Mouse (Mus musculus): Measurements from ENCODE around the gene Paqr5.

The Paqr5 gene

DNA sequence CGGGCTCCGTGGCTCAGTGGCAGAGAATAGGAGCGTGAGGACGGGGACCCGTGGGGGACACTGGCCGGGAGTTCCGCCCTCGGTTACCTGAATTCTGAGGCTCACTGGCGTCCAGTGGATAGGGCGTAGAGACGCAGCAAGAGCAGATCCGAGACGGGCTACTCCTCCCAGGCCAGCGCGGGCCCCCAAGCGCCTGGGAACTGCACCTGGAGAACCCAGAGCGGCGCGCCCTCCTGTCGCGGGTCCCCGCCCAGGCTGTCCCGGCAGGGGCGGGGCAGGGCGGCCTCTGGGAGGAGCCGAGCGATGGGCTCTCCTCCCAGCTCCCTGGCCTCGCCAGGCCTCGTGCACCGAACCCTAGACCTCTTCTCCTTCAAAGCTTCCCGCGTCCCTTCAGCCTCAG lies at the start of gene Paqr5:
TSS of gene Paqr5 (minus strand) at position 257 of the 400 bp plus-strand sequence.
- DNase-seq, result peak; percentile 85

DNA sequence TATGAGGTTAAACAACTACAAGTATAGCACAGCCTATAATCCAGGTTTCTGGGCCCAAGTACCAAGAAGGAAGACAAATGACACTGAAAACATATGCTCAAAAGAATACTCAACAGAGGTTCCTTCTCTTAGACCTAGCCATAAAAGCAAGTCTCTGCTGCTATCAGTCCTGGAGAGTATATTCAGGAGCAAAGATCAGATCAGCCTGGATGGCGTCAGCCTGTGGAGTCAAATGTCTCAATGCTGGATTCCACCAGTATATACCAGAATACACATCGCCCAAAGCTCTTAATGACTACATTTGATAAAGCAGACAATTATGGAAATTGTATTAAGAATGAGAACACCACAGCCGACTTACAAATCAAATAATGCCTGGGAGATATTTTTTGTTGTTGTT lies 35.6 kb upstream of the Paqr5 start:
- DNase-seq, result no peak

DNA sequence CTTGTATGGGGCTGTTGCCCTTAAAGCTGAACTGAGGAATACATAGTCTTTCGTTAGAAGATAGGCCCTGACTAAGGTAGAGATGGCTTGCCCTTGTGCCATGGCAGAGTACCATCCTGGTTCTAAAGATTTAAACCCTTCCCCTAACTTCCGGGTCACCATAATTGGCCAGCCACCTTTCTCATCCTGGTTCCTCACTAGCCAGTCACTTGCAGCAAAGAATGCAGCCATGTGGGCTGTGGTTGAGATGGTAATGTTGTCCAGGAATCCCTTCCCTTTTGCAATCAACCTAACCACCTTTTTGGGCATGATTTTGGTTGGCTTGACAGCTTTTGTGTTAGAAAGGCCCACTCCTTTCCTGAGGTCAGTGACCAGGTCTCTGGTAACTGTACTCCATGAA lies 33.8 kb upstream of the Paqr5 start:
- DNase-seq, result no peak

DNA sequence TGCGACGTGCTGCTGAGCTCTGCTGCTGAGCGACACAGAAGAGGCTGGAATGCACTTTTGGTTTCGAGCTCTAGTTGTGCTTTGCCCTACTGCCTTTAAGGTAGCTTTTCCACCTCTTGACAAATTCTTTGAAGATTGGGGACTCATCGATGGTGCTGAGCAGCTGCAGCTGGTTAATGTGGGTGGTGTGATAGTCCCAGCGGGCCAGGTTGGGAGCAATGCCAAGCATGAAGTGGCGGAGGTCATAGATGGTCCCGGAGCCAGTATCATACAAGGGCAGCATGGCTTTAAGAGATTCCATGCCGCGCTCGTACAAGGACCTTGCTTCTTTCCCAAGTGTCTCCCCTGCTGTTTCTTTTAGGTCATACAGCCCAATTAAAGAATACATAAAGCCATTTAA lies 33.3 kb upstream of the Paqr5 start:
- no peak for DNase-seq

DNA sequence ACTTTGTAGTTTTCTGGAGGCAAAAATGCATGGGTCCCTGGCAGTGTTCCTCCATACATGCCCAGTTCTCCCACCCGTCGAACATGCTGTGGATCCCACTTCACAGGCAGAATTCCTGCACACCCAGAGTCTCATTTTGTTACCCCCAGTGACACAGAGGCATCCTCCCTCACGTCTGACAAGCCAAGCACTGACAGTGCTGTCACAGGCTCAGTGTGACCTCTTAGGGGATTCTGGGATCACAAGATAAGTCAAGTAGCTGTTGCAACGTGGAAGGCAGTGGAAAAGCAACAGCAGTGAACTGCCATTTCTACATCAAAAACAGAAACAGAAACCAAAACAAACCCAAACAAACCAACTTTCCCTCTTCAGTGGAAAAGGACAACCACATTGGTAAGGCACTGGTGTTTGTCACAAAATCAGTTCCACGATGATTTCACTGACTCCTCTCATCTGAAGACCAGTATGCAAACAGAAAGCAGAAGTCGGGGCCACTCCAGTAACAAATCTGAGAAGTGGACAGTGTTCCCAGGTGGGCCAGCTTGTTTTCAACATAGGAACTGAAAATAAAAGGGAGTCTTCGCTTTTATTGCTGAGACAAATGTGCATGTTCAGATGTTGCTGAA lies 31.3 kb upstream of the Paqr5 start:
- no peak for DNase-seq

DNA sequence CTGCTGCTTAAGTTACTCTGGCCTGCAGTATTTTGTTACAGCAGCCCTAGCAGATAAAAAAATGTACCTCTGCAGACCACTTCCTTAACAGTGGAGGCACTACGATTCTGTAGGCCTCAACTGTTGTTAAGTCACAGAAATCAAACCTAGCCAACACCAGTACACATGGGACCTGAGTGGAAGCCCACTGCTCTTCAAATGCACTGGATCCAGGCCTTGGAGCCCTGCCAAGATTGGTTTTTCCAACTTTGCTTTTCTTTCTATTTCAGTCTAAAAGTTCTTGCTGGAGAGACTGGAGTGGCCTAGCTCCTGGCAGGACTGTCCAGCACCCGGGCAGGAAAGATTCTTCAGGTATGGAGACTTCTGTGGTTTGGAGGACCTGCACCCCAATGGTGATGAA lies 29.6 kb upstream of the Paqr5 start:
- DNase-seq, result no peak

DNA sequence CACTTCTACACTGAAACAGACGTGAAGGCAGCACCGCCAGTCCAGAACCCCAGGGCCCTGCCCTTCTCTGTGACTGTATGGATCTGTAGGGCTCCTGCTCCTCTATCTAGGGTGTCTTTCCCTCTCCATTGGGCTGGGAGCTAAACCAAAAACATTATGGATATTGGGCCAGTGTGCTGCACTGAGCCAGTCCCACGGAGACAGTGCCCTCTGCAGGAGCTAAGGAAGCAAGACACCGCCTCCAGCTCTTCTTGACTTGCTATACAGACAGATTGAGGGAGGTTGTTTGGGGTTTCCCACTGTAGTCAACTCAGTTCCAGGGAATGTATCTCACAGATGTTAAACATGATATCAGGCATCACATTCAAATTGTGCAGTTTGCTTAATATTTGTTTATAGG lies 24.1 kb upstream of the Paqr5 start:
- no peak for DNase-seq

DNA sequence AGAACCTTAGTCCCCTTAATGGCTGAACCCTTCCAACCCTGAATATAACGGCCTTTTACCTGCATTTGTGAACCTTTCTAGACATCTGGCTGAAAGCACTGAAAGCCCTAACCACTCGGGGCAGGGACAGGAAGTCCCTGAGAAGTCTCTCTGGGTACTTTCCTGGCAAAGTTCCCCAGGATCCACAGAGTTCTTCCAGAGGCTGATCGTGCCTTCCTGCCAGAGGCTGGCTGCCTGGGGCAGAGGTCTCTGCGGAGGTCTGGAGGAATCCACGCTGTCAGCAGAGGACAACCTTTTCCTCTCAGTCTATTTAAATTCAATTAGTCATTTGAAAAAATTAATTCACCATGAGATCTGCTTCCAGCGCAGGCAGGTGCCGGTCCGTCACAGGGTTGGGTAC lies 22.5 kb upstream of the Paqr5 start:
- peak; percentile 36 for DNase-seq

DNA sequence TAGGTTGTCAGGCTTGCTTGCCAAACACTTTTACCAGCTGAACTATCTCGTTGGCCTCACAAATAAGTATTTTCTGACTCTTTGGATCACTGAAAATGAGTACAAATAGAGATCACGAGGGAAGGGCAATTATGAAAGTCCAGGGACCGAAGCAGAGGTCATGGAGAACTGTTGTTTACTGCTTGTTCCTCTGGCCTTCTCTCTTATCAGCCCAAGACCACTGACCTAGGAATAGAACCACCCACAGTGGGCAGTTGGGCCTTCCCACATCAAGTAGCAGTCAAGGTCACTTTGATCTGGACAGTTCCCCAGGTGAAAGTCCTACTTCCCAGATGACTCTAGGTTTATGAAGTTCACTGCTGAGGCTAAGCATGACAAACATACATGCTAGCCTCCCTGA lies 15.5 kb upstream of the Paqr5 start:
- no peak for DNase-seq

DNA sequence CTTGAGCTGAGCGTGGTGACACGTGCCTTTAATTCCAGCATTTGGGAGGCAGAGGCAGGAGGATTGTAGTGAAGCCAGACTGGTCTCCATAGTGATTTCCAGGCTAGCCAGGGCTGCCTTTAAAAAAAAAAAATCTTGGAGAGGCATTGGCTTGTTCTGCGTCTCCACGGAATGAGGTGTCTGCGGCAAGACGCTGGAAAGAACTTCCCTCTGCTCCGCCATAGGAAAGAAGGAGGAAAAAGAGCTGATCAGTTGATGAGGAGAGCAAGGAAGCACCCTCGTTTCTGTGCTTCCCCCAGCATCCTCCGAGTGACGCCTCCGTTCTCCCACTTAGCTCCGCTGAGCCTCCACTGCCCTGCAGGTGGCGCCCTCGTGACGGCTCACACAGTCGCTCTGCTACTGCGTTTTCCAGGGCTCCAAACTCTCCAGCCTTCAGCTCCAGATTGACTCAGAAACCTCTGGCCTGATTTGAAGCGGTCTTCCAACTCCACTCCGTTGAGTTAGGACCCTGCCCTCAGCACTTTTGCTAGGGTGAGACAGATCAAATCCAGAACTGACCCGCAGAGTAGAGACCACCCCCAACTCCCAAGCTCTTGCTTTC lies 13.5 kb upstream of the Paqr5 start:
- DNase-seq, result peak; percentile 46

DNA sequence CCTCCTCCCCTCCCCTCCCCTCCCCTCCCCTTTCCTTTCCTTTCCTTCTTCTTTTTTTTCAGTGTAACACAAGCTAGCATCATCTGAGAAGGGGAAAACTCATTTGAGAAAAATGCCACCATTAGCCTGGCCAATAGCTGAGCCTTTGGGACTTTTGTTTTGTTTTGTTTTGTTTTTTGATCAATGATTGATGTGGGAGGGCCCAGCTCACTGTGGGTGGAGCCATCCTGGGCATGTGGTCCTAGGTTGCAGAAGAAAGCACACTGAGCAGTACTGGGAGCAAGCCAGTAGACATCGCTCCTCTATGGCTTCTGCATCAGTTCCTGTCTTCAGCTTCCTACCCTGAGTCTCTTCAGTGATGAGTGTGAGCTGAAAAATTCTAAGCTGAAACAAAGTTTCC lies 9.2 kb upstream of the Paqr5 start:
- DNase-seq, result no peak

DNA sequence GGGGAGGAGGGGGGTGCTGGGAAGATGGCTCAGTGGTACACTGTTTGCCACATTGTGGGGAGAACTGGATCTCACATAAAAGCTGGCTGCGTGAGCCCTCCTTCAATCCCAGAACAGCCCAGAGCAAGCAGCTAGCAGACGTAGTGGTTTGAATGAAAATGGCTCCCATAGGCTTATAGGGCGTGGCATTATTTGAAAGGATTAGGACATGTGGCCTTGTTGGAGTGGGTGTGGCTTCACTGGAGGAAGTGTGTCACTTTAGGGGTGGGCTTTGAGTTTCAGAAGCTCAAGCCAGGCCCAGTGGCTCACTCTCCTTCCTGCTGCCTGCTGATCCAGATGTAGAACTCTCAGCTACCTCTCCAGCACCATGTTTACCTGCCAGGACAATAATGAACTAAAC lies 5.5 kb upstream of the Paqr5 start:
- no peak for DNase-seq

DNA sequence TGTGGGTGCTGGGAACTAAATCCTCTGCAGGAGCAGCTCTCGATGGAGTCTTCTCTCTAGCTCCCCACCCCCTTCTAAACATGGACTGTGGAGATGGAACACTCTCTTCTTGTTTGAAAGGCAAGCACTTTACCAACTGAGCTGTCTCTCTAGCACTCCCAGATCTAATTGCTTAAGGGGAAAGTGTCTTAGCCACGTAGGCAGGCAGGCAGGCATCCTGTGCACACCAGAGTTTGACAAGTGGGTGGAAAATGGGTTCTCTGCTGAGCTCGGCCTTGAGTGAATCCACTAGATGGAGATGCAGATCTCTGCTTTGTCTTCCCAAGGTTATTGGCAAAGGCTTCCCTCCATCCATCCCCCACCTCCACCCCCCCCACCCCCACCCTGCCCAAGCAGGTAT lies 1.4 kb upstream of the Paqr5 start:
- no peak for DNase-seq

DNA sequence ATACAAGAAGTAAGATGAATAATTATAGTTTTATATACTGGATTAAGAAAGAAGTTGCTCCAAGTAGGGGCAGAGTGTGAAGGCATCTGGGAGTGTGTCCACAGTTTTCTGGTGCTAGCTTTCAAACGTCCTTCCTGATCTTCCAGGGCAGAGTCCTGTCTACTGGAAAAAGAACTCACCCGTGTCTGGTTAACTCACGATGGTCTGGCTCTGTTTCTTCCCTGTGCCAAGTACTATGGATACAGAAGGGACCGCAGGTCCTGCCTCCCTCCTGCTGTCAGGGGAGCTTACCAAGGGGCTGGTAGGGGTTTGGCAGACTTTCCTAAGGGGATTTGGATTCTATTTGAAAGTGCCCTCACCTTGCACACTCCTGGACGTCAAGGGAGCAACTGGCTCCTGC lies 1.6 kb downstream of the Paqr5 start:
- DNase-seq, result peak; percentile 74

DNA sequence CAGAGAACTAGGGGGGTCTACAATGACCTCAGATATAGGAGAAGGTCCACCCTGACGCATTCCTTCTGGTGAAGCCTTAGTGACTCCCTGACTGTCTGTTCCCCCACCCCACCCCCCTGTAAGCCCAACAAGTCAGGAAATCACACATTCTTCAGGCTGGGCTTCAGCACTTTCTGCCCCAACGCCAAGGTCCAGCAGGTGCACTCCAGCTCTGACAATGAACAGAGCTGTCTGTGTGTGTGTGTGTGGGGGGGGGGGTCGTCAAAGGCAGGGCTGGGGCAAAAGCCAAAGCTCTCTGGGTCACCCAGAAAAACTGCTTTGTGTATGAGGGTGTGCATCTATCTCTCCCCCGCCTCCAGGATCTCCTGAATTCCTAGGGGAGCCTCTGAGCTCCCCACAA lies 2.8 kb downstream of the Paqr5 start:
- no peak for DNase-seq

DNA sequence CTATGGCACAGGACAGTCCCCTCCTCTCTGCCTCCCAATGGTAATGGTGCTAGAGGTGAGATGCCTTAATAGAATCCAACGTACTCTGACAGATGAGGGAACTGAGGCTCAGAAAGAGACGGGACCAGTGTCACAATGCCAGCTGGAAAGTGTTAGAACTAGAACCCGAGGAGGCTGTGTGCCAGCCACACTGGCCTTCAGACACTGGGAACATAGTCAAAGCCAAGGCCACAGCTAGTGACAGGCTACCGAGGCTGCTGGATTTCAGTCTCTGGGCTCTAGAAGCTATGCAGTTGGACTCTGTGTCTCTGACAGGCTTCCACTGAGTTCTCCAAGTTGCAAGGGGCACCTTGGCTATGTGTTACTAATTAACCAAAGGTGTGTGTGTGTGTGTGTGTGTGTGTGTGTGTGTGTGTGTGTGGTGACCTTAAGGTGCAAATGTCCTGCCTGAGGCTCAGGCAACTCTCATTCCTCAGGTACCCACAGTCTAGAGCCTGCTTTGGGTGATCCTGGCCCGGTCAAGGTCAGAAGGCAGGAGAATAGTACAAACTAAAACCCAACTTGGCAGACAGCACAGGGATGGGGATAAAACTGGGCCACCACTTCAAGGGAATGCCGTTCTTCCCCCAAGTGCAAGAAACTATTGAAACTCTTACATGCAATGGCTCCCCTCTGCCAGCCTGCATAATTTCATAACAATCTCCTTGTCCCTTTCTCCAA lies 3.5 kb downstream of the Paqr5 start:
- peak; percentile 88 for DNase-seq

DNA sequence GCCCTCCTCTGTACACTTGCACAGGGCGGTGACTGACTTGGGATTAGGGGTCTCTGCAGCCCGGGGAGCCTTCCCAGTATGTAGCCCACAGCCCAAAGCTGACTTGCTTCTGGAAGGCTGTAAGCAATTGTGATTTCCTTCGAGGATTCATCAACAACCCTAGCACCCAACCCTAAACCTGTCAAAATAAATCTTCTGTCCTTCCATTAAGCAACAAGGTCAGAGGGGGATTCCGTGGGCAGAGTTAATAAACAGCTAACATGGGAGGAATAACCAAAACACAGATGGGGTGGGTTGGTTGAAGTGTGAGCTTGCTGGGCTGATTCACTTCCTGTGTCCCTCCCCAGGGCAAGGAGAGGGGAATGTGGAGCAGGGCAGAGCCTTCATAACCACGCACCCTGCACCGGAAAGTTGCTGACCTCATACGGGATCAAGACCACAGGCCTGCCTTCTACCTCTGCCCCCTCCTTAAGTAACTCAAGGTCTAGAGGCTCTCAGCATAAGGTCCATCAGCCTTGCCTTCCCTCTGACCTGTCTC lies 5.0 kb downstream of the Paqr5 start:
- peak; percentile 88 for DNase-seq

DNA sequence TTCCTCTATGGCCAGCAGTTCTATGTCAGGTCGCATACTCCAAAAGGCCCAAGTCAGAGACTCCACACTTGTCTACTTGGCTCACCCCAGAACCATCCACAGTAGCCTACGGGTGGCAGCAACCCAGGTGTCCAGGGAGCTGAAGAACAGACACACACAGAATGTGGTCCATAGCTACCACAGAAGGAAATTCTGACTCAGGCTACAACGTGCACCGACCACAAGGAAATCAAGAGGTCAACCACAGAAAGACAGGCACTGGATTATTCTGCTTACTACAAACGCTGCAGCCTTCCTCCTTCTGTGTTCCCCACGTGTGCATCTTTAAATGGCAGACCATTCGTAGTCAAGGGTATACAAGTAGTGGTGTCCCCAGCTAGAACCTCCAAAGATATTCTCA lies 6.4 kb downstream of the Paqr5 start:
- no peak for DNase-seq

DNA sequence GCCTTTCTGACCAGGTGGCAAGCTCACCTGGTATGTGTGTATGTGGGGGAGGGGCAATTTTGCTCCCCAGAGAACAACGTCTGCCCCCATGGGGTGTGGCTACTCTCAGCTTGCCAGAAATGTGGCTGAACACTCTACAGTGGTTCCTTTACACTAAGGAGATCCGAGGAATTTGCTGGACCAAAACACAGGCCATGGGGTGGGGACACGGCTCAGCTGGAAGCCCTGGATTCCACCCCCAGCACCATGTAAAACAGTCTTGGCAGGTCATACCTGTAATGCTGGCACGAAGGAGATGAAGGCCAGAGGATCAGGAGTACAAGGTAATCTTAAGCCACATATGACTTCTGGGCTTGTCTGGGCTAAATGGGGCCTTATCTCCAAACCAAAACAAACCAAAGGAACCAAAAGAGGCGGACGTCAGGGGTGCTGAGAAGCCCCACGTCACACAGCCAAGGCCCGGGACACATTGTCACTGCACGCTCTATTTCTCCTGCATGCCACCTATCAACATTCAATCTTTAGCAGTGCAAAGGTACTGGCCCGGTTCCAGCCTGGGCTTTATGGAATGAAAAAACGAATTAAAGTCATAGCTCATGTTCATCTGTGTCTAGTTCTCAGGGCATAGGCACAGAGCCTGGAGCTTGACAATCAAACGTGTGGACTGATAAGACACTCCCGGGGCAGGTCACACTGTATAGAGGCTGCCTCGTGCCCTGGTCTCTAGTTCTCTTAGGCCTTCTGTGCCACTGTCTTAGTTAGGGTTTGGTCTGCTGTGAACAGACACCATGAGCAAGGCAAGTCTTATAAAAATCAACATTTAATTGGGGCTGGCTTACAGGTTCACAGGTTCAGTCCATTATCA lies 8.2 kb downstream of the Paqr5 start:
- DNase-seq, result peak; percentile 81

DNA sequence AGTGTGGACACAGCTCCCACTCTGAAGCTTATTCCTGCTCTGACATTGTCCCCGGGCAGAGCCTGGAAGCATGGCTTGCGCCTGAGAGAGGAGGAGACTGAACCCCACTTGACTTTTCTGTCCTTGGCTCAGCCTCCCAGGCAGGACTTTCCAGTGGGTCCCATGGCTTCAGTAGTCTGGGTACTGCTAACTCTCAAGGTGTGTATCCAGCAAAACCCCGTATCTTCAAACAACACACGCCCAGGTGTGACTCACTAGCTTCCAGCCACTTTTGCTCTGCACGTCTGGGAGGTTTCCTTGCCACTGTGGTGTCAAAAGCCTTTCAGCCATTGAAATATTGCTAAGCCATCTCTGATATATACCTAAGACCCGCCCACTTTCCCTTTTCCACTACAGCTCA lies 9.3 kb downstream of the Paqr5 start:
- no peak for DNase-seq

DNA sequence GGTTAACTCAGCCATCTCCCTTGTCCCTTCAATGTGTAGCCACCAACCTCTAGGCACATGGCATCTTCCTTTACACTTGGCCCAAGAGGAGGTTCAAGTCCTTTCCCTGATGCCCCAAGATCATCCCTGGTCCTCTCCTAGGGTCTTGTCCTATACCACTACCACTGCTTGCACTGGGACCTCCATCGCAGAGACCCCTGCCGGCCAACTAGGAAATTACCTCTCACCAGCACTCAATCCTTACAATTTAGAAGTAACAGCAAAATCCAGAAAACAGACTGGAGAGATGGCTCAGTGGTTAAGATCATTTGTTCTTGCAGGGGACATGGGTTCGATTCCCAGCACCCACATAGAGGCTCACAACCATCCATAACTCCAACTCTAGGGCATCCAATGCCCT lies 11.2 kb downstream of the Paqr5 start:
- DNase-seq, result no peak

DNA sequence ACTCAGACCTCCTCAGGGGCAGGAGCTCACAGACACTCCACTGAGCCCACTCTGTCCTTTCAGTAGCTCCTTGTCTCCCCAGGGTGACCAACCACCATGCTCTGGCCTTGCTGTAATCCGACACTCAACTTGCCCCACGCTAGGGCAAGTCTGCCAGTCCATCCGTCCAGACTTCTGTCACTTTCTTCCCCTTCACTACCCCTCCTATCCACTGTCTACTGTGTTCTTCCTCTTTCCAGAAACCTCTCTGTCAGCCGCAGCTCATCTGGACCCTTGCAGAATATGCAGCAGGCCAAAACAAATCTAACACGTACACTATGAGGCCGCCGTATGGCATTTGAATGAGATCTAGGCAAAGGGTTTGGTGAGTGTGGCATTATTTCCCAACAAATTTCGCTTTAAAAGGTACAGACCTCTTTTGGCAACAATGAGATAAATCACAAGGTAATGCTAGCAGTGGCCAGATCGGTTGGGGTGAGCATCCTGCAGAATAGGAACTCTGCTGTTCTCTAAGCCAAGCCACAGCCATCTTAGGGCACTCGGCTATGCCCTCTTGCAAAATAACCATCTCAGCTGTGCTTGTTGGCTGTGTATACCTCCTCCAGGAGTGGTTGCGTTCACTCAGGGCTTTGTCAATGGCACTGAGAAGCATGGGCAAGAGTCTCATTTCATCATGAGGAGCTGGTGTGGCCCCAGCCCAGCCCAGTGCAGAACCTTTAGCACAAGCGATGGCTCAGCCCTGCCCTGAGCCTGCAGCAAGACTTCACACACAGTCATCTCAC lies 13.1 kb downstream of the Paqr5 start:
- DNase-seq, result no peak

DNA sequence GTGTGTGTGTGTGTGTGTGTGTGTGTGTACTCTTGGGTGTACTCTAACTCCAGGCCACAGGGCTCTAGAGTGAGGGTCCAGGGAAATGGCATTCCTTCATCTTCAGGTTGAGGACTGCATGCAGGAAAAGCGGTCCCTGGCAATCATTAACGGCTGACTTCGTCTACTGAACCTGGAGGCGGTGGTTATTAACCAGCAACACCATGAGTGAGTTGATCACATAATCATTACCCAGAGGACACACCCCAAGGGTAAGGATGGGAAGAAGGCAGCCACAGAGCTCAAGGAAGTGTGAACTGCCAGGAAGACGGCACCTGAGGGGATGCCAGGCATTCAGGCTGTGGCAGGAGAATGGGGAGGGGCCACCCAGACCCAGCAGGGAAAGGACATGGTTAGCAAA lies 18.3 kb downstream of the Paqr5 start:
- peak; percentile 93 for DNase-seq

Data from kidney, adult 11 months (tissue).